Mouse (Mus musculus): ENCODE results near the gene Tex101. TPM values are rescaled to one million over a fixed set of nuclear protein-coding genes. Genes with fewer than 3 reads are reported as not detected.
"Not testable (repeated sequence)": the region's sequence is repeated elsewhere in the genome, so short reads cannot be mapped to it uniquely, and the experiment has no call there.

Gene Tex101
- polyA plus RNA-seq, 1 experiment, result not detected

- TF ChIP-seq CTCF (IDR thresholded peaks at IDR 0.05; ENCODE audit: borderline replicate concordance, insufficient read depth, low read length) (no peak), POLR2A (IDR thresholded peaks at IDR 0.05; ENCODE audit: low read depth, low read length) (no peak)
- Histone ChIP-seq H3K27ac (ENCODE audit: insufficient read depth, low read length) (no peak overlapping the region), H3K4me1 (ENCODE audit: control insufficient read depth, insufficient read depth, low read length) (no peaks in the 10 kb centered on the region), H3K4me3 (ENCODE audit: insufficient read depth, low read length) (no peak overlapping the region)
These were observed 56.6 kb downstream of the Tex101 start for GRCm38 (mm10) chr7:24619671-24620397.

GRCm38 (mm10) chr7:24618374-24618773 is 58.1 kb downstream of the Tex101 start:
- H3K4me3 ChIP-seq (ENCODE audit: insufficient read depth, low read length); H3K4me1 ChIP-seq (ENCODE audit: control insufficient read depth, insufficient read depth, low read length); H3K27ac ChIP-seq (ENCODE audit: insufficient read depth, low read length): not testable (repeated sequence)

Other genes starting within 250 kb of the Tex101 start
- not detected in 2 replicates for gene Irgc1, start 224.4 kb downstream of the Tex101 start, polyA plus RNA-seq (2011; ENCODE audit: insufficient read length, low read depth, missing spikeins)
- 35.2 and 70.2 TPM in 2 replicates for gene Plaur, start 214.2 kb downstream of the Tex101 start, polyA plus RNA-seq (2011; ENCODE audit: insufficient read length, low read depth, missing spikeins)
- 1.2 and 3.3 TPM in 2 replicates for gene Cadm4, start 194.7 kb downstream of the Tex101 start, polyA plus RNA-seq (2011; ENCODE audit: insufficient read length, low read depth, missing spikeins)
- gene Zfp428, start 169.7 kb downstream of the Tex101 start, polyA plus RNA-seq (2011; ENCODE audit: insufficient read length, low read depth, missing spikeins), result 5.6 and 8.9 TPM in 2 replicates
- not detected in 2 replicates for gene AC161166.1, start 164.2 kb downstream of the Tex101 start, polyA plus RNA-seq (2011; ENCODE audit: insufficient read length, low read depth, missing spikeins)
- 17.6 and 21.7 TPM in 2 replicates for gene Irgq, start 146.0 kb downstream of the Tex101 start, polyA plus RNA-seq (2011; ENCODE audit: insufficient read length, low read depth, missing spikeins)
- not detected in 2 replicates for gene Pinlyp, start 130.6 kb downstream of the Tex101 start, polyA plus RNA-seq (2011; ENCODE audit: insufficient read length, low read depth, missing spikeins)
- gene Xrcc1, start 130.4 kb downstream of the Tex101 start, polyA plus RNA-seq (2011; ENCODE audit: insufficient read length, low read depth, missing spikeins), result 33.3 and 41.3 TPM in 2 replicates
- 11.3 and 16.2 TPM in 2 replicates for gene Ethe1, start 89.1 kb downstream of the Tex101 start, polyA plus RNA-seq (2011; ENCODE audit: insufficient read length, low read depth, missing spikeins)
- 2.3 and 2.6 TPM in 2 replicates for gene Zfp575, start 89.0 kb downstream of the Tex101 start, polyA plus RNA-seq (2011; ENCODE audit: insufficient read length, low read depth, missing spikeins)
- gene Phldb3, start 65.9 kb downstream of the Tex101 start, polyA plus RNA-seq (2011; ENCODE audit: insufficient read length, low read depth, missing spikeins), result 0.76 and 0.97 TPM in 2 replicates
- not detected in 2 replicates for gene Lypd3, start 40.1 kb downstream of the Tex101 start, polyA plus RNA-seq (2011; ENCODE audit: insufficient read length, low read depth, missing spikeins)
- not detected in 2 replicates for gene BC049730, start 32.6 kb upstream of the Tex101 start, polyA plus RNA-seq (2011; ENCODE audit: insufficient read length, low read depth, missing spikeins)
- not detected in 2 replicates for gene Gm4763, start 50.2 kb upstream of the Tex101 start, polyA plus RNA-seq (2011; ENCODE audit: insufficient read length, low read depth, missing spikeins)
- not detected in 2 replicates for gene Cd177, start 83.6 kb upstream of the Tex101 start, polyA plus RNA-seq (2011; ENCODE audit: insufficient read length, low read depth, missing spikeins)
- gene Ceacam10, start 100.5 kb upstream of the Tex101 start, polyA plus RNA-seq (2011; ENCODE audit: insufficient read length, low read depth, missing spikeins), result not detected in 2 replicates
- gene Gm9844, start 185.5 kb upstream of the Tex101 start, polyA plus RNA-seq (2011; ENCODE audit: insufficient read length, low read depth, missing spikeins), result 9.9 and 35.2 TPM in 2 replicates
- gene Lypd4, start 193.3 kb upstream of the Tex101 start, polyA plus RNA-seq (2011; ENCODE audit: insufficient read length, low read depth, missing spikeins), result not detected in 2 replicates
- not detected in 2 replicates for gene Dmrtc2, start 193.4 kb upstream of the Tex101 start, polyA plus RNA-seq (2011; ENCODE audit: insufficient read length, low read depth, missing spikeins)
- 1,421 and 1,560 TPM in 2 replicates for gene Rps19, start 207.7 kb upstream of the Tex101 start, polyA plus RNA-seq (2011; ENCODE audit: insufficient read length, low read depth, missing spikeins)
- not detected in 2 replicates for gene Cd79a, start 220.7 kb upstream of the Tex101 start, polyA plus RNA-seq (2011; ENCODE audit: insufficient read length, low read depth, missing spikeins)
- gene Arhgef1, start 226.2 kb upstream of the Tex101 start, polyA plus RNA-seq (2011; ENCODE audit: insufficient read length, low read depth, missing spikeins), result 65.6 and 68.7 TPM in 2 replicates

Measured in embryonic fibroblast, embryonic 13.5 days (primary cell).